Mouse (Mus musculus): ENCODE measurements around the gene Wrap53. TPM values are rescaled to one million over a fixed set of nuclear protein-coding genes. Genes with fewer than 3 reads are reported as not detected.

Gene Wrap53
- polyA plus RNA-seq, 1 experiment from 2014 or later, result 27.1 TPM

DNA sequence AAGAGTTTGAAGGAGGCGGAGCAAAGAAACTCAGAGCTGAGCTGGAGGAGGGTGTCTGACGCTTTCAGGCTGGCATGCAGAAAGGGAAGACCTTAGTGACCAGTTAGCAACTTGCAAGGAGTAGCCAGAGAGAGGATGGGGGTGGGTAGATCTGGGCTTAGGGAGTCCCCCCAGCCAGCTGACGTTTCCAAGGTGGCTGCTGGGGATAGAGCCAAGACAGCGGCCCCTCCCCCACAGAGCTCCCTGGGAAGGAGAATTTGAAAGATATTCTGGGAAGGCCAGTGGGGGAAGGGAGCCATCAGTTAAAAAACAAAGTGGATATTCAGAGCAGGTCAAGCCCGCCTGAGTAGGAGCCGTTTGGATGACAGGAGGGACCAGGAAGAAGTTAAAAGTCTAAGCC, 20.0 kb upstream of the Wrap53 start:
- peak overlapping the region; percentile 92 for H3K27ac ChIP-seq
- peaks cover 66% of the 10 kb centered on the region for H3K4me1 ChIP-seq
- H3K36me3 ChIP-seq, result peaks cover 64% of the 10 kb centered on the region
- H3K4me2 ChIP-seq, result peak overlapping the region; percentile 100
- H3K4me3 ChIP-seq, result peak overlapping the region; percentile 37
- peak overlapping the region; percentile 67 for H3K9ac ChIP-seq
- H3K27me3 ChIP-seq (replicated peaks), result no peaks in the 10 kb centered on the region
- WGBS (ENCODE audit: insufficient replicate concordance), result 17% methylated on average over 6 of the region's 6 CpGs
- ATAC-seq, result peak; percentile 20; the same call in 1 of the 2 replicates
- H3K9me3 ChIP-seq (replicated peaks), result no peaks in the 10 kb centered on the region

- H3K4me1 ChIP-seq, result peaks cover 60% of the 10 kb centered on the region
- H3K36me3 ChIP-seq, result peaks cover 69% of the 10 kb centered on the region
- 8% methylated on average over 9 of the region's 9 CpGs for WGBS (ENCODE audit: insufficient replicate concordance)
- ATAC-seq, result peak; percentile 84
- peak overlapping the region; percentile 92 for H3K27ac ChIP-seq
- peak overlapping the region; percentile 67 for H3K9ac ChIP-seq
- peak overlapping the region; percentile 100 for H3K4me2 ChIP-seq
- H3K4me3 ChIP-seq, result peak overlapping the region; percentile 37
- no peaks in the 10 kb centered on the region for H3K9me3 ChIP-seq (replicated peaks)
- no peaks in the 10 kb centered on the region for H3K27me3 ChIP-seq (replicated peaks)
Observed at GRCm38 (mm10) chr11:69599436-69599835, 19.4 kb upstream of the Wrap53 start.

- Histone ChIP-seq H3K4me2 (no peak overlapping the region), H3K9ac (no peak overlapping the region), H3K4me1 (peaks cover 52% of the 10 kb centered on the region), H3K27me3 (replicated peaks) (no peaks in the 10 kb centered on the region), H3K4me3 (no peak overlapping the region), H3K36me3 (peaks cover 73% of the 10 kb centered on the region), H3K27ac (peak overlapping the region; percentile 2; the same call in 1 of the 2 replicates), H3K9me3 (replicated peaks) (no peaks in the 10 kb centered on the region)
- WGBS (ENCODE audit: insufficient replicate concordance), result 88% methylated on average over 6 of the region's 6 CpGs
- no peak for ATAC-seq
Observed at GRCm38 (mm10) chr11:69594853-69595252, 14.8 kb upstream of the Wrap53 start.

- 65% methylated on average over 4 of the region's 4 CpGs for WGBS (ENCODE audit: insufficient replicate concordance)
- Histone ChIP-seq H3K27ac (peak overlapping the region; percentile 95), H3K4me3 (no peak overlapping the region), H3K9ac (peak overlapping the region; percentile 28; the same call in 1 of the 2 replicates), H3K36me3 (peaks cover 83% of the 10 kb centered on the region), H3K27me3 (replicated peaks) (no peaks in the 10 kb centered on the region), H3K9me3 (replicated peaks) (no peaks in the 10 kb centered on the region), H3K4me2 (no peak overlapping the region), H3K4me1 (peaks cover 58% of the 10 kb centered on the region)
- ATAC-seq, result no peak
Observed at GRCm38 (mm10) chr11:69592799-69593198, 12.7 kb upstream of the Wrap53 start.

DNA sequence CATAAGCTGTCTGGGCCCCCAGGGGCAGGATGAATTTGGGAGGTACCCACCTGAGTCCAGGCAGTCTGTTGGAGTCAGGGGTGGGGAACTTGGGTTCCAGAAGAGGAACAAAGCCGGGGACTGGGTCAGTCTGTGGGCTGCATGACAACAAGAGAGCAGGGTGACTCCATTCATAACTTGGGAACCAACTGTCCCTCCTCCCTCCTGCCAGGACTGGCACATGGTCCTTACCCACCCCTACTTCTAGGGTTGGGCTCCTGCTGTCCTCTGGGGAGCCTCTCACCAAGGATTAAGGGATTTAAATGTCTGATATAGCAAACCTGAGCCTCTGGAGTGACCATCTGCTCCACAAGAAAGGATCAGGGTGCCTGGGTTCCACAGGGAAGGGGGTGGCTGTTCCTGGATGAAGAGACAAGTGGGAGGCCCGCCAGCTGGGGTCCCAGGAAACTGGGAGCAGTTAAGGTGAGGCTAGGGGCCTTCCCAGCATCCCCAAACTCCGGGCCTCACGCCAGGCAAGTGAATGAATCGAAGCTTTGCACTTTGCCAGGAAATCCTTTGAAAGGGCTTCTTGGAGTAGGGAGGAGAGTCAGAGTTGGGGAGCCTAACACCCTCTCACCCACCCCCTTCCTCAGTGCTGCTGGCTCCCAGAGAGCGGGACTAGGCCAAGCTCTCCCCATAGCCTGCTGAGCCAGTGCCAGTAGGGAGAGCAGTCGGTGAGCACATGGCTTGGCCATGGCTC, 12.0 kb upstream of the Wrap53 start:
- ATAC-seq, result no peak
- H3K9me3 ChIP-seq (replicated peaks), result no peaks in the 10 kb centered on the region
- no peak overlapping the region for H3K4me2 ChIP-seq
- WGBS (ENCODE audit: insufficient replicate concordance), result 76% methylated on average over 7 of the region's 7 CpGs
- no peak overlapping the region for H3K4me3 ChIP-seq
- H3K4me1 ChIP-seq, result peaks cover 66% of the 10 kb centered on the region
- peak overlapping the region; percentile 95 for H3K27ac ChIP-seq
- H3K27me3 ChIP-seq (replicated peaks), result no peaks in the 10 kb centered on the region
- H3K9ac ChIP-seq, result peak overlapping the region; percentile 28; the same call in 1 of the 2 replicates
- peaks cover 83% of the 10 kb centered on the region for H3K36me3 ChIP-seq

DNA sequence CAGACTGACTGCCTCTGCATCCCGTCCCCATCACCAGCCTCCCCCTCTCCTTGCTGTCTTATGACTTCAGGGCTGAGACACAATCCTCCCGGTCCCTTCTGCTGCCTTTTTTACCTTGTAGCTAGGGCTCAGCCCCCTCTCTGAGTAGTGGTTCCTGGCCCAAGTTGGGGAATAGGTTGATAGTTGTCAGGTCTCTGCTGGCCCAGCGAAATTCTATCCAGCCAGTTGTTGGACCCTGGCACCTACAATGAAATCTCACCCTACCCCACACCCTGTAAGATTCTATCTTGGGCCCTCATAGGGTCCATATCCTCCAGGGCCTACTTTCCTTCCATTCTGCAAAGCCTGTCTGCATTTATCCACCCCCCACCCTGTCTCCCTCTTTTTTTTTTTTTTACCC, 11.4 kb upstream of the Wrap53 start:
- peak overlapping the region; percentile 28; the same call in 1 of the 2 replicates for H3K9ac ChIP-seq
- H3K9me3 ChIP-seq (replicated peaks), result no peaks in the 10 kb centered on the region
- no peak overlapping the region for H3K4me3 ChIP-seq
- H3K27ac ChIP-seq, result peak overlapping the region; percentile 95
- WGBS (ENCODE audit: insufficient replicate concordance), result 71% methylated on average over 3 of the region's 3 CpGs
- H3K4me2 ChIP-seq, result no peak overlapping the region
- peaks cover 88% of the 10 kb centered on the region for H3K36me3 ChIP-seq
- H3K4me1 ChIP-seq, result peaks cover 72% of the 10 kb centered on the region
- ATAC-seq, result no peak
- H3K27me3 ChIP-seq (replicated peaks), result no peaks in the 10 kb centered on the region

DNA sequence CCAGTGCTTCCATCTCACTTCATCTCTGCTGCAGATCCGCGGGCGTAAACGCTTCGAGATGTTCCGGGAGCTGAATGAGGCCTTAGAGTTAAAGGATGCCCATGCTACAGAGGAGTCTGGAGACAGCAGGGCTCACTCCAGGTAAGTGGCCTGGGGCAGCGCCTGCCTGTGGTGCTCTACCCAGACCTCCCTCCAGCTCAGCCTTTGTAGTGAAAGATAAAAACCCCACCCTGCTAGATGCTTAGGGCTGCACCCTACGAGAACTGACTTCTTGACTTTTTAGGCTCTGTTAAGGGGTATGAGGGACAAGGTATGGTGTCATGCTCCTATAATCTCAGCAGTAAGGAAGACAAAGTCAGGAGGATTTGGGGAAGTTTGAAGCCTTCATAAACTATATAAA, 10.6 kb upstream of the Wrap53 start:
- H3K4me3 ChIP-seq, result peak overlapping the region; percentile 10; the same call in 1 of the 2 replicates
- peak; percentile 63 for ATAC-seq
- peaks cover 80% of the 10 kb centered on the region for H3K4me1 ChIP-seq
- peak overlapping the region; percentile 64 for H3K9ac ChIP-seq
- peak overlapping the region; percentile 61 for H3K4me2 ChIP-seq
- 73% methylated on average over 8 of the region's 8 CpGs for WGBS (ENCODE audit: insufficient replicate concordance)
- H3K36me3 ChIP-seq, result peaks cover 85% of the 10 kb centered on the region
- no peaks in the 10 kb centered on the region for H3K9me3 ChIP-seq (replicated peaks)
- H3K27ac ChIP-seq, result peak overlapping the region; percentile 95
- no peaks in the 10 kb centered on the region for H3K27me3 ChIP-seq (replicated peaks)

GRCm38 (mm10) chr11:69589207-69589834, 9.3 kb upstream of the Wrap53 start:
- H3K27ac ChIP-seq, result peak overlapping the region; percentile 95
- H3K4me2 ChIP-seq, result peak overlapping the region; percentile 61
- ATAC-seq, result peak; percentile 81
- peak overlapping the region; percentile 10 for H3K4me3 ChIP-seq
- H3K9ac ChIP-seq, result peak overlapping the region; percentile 64
- H3K4me1 ChIP-seq, result peaks cover 93% of the 10 kb centered on the region
- peaks cover 80% of the 10 kb centered on the region for H3K36me3 ChIP-seq
- H3K9me3 ChIP-seq (replicated peaks), result no peaks in the 10 kb centered on the region
- WGBS (ENCODE audit: insufficient replicate concordance), result 41% methylated on average over 22 of the region's 22 CpGs
- no peaks in the 10 kb centered on the region for H3K27me3 ChIP-seq (replicated peaks)

DNA sequence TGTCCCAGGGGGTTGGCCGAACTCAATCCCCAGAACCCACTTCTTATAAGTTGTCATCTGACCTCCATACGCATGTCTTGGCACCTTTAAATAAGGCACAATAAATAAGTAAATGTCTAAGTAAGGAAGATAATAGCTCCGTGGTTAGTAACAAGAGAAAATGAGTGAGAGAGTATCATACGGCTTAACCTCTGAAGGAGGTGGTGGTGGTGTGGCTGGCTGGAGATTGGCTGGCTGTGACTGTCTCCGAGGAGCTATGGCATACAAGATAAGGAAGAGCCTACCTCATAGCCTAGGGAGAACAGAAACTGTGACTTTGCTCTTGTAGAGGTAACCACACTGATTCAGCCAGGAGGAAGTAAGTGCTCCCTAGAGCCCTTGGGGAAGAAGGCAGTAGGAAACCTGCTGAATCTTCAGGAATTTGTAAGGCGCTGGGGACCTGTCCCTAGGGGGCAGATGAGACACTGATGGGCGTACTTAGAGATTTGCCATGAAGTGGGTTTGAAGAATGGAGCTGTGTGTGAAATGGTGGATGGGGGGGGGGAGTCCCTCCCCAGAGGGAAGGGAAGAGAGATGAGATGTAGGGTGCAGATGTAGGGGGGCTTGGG, 5.8 kb upstream of the Wrap53 start:
- Histone ChIP-seq H3K4me1 (peaks cover 91% of the 10 kb centered on the region), H3K36me3 (peaks cover 65% of the 10 kb centered on the region)

GRCm38 (mm10) chr11:69584937-69585336, 4.9 kb upstream of the Wrap53 start:
- peaks cover 83% of the 10 kb centered on the region for H3K4me1 ChIP-seq
- 84% methylated on average over 13 of the region's 13 CpGs for WGBS (ENCODE audit: insufficient replicate concordance)
- 0 out of 2 replicates have a peak overlapping the region, but pooled peaks have one; percentile 4 for H3K4me3 ChIP-seq
- peak overlapping the region; percentile 50 for H3K9ac ChIP-seq
- no peaks in the 10 kb centered on the region for H3K9me3 ChIP-seq (replicated peaks)
- H3K27me3 ChIP-seq (replicated peaks), result no peaks in the 10 kb centered on the region
- H3K4me2 ChIP-seq, result peak overlapping the region; percentile 63
- H3K27ac ChIP-seq, result peak overlapping the region; percentile 95
- H3K36me3 ChIP-seq, result peaks cover 56% of the 10 kb centered on the region
- ATAC-seq, result no peak

More for the DNA sequence above, 5.8 kb upstream of the Wrap53 start:
- Histone ChIP-seq H3K4me2 (peak overlapping the region; percentile 63), H3K9ac (peak overlapping the region; percentile 50), H3K4me3 (peak overlapping the region; percentile 32), H3K9me3 (replicated peaks) (no peaks in the 10 kb centered on the region), H3K27me3 (replicated peaks) (no peaks in the 10 kb centered on the region), H3K27ac (peak overlapping the region; percentile 95)
- 29% methylated on average over 7 of the region's 7 CpGs for WGBS (ENCODE audit: insufficient replicate concordance)
- peak; percentile 76 for ATAC-seq

DNA sequence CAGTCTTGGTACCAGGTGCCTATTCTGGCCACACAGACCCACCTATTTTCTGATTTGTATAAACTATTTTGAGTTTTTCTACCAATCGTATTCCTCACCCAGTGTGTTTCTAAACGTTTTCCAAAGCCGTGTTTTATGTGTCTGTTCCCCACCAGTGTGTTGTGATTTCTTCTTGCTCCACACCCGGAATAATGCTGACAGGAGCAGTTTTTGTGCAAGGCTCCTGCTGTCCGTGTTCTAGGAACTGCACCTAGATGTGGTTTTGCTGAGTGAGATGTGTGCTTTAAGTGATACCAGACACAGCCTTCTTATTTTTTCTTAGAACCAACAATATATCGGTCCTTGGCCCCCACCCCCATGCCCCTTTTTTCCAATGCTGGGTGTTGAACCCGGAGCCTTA, 4.0 kb upstream of the Wrap53 start:
- 63% methylated on average over 7 of the region's 7 CpGs for WGBS (ENCODE audit: insufficient replicate concordance)
- H3K4me2 ChIP-seq, result peak overlapping the region; percentile 63; the same call in 1 of the 2 replicates
- no peaks in the 10 kb centered on the region for H3K9me3 ChIP-seq (replicated peaks)
- ATAC-seq, result no peak
- H3K36me3 ChIP-seq, result peaks cover 46% of the 10 kb centered on the region
- H3K27me3 ChIP-seq (replicated peaks), result no peaks in the 10 kb centered on the region
- peak overlapping the region; percentile 95 for H3K27ac ChIP-seq
- peaks cover 79% of the 10 kb centered on the region for H3K4me1 ChIP-seq
- peak overlapping the region; percentile 50; the same call in 1 of the 2 replicates for H3K9ac ChIP-seq
- no peak overlapping the region for H3K4me3 ChIP-seq
